Mouse (Mus musculus) hindbrain, postnatal 0 days (tissue): Measurements from ENCODE around the gene Hnrnpul1. TPM values are rescaled to one million over a fixed set of nuclear protein-coding genes. Genes with fewer than 3 reads are reported as not detected.

ENCODE experiments used
- ATAC-seq: fragments of 200-750 bp; cut with Nextera tagmentation; 2 replicates; pipeline ENCODE4 v1.8.0; 2017; ENCODE audit warnings: mild to moderate bottlenecking, moderate TSS enrichment, moderate library complexity
- DNase-seq: peaks from one replicate; pipeline ENCODE4 v3.0.0-alpha.2; 2015; ENCODE audit warnings: low spot score
- H3K27ac ChIP-seq: fragments of 300-500 bp; sonication (generic); 2 replicates; pipeline ENCODE4 v1.5.1; 2014; ENCODE audit warnings: mild to moderate bottlenecking
- H3K27me3 ChIP-seq: fragments of 300-500 bp; sonication (generic); 2 replicates; pipeline ENCODE4 v1.6.1; 2014; ENCODE audit warnings: low read length, mixed read lengths; ENCODE audit not compliant: insufficient read depth
- H3K36me3 ChIP-seq: fragments of 300-500 bp; sonication (generic); 2 replicates; pipeline ENCODE4 v1.6.1; 2014; ENCODE audit warnings: low read length, mixed read lengths; ENCODE audit not compliant: insufficient read depth
- H3K4me1 ChIP-seq: fragments of 300-500 bp; sonication (generic); 2 replicates; pipeline ENCODE4 v1.6.1; 2014; ENCODE audit warnings: antibody characterized with exemption, low read length, mixed read lengths; ENCODE audit not compliant: insufficient read depth
- H3K4me2 ChIP-seq: fragments of 300-500 bp; sonication (generic); 2 replicates; pipeline ENCODE4 v1.6.1; 2014; ENCODE audit warnings: low read depth, mild to moderate bottlenecking, low read length, moderate library complexity, mixed read lengths
- H3K4me3 ChIP-seq: fragments of 300-500 bp; sonication (generic); 2 replicates; pipeline ENCODE4 v1.5.1; 2014; ENCODE audit warnings: low read length
- H3K9ac ChIP-seq: fragments of 300-500 bp; sonication (generic); replicated peaks from 2 replicates; pipeline ENCODE4 v1.6.1; 2014; ENCODE audit warnings: mild to moderate bottlenecking, low read length, moderate library complexity, mixed read lengths
- H3K9me3 ChIP-seq: fragments of 300-500 bp; sonication (generic); 2 replicates; pipeline ENCODE4 v1.6.1; 2016; ENCODE audit warnings: low read length, mixed read lengths
- CTCF ChIP-seq: IDR thresholded peaks from 2 replicates; pipeline ENCODE4 v1.5.1; 2016; ENCODE audit warnings: antibody characterized with exemption, control low read depth, low read depth
- WGBS: fragments of 180-500 bp; shearing (Covaris S2); extraction: QIAGEN DNeasy Blood & Tissue Kit; methylation state at CpG from one replicate; pipeline ENCODE4 v1.1.7; 2014; 5-methylcytosine and 5-hydroxymethylcytosine counted together
- polyA plus RNA-seq: library from polyadenylated mRNA; unstranded; fragments of >200 nt; fragmentation: Nextera tagmentation; extraction: Ambion mirVana; gene quantifications from 2 replicates; pipeline ENCODE4 v1.2.1, GENCODE M21; 2015
- total RNA-seq: library from RNA; depleted of rRNA; stranded (reverse); fragments of >200 nt; gene quantifications from 2 replicates; pipeline ENCODE4 v1.2.3, GENCODE M21; 2014

Hnrnpul1 gene
- total and polyA plus RNA-seq, 2 experiments from 2014 or later: 44.6 to 116 TPM

- WGBS: 44% methylated on average over 11 of the region's 11 CpGs
- peak overlapping the region; percentile 46; the same call in 1 of the 2 replicates for H3K9ac ChIP-seq
- ATAC-seq (peak; percentile 62; the same call in 1 of the 2 replicates), DNase-seq (no peak)
- H3K27me3 ChIP-seq: no peaks in the 10 kb centered on the region
- H3K4me2 ChIP-seq: peak overlapping the region; percentile 68
- no peaks in the 10 kb centered on the region for H3K9me3 ChIP-seq
- no peak for TF ChIP-seq CTCF
- no peaks in the 10 kb centered on the region for H3K36me3 ChIP-seq
- peak overlapping the region; percentile 26 for H3K4me3 ChIP-seq
- H3K4me1 ChIP-seq: peaks cover 7% of the 10 kb centered on the region; the same call in 1 of the 2 replicates
- peak overlapping the region; percentile 60; the same call in 1 of the 2 replicates for H3K27ac ChIP-seq
Measured at GRCm38 (mm10) chr7:25781937-25782610, 27.5 kb upstream of the Hnrnpul1 start.

GRCm38 (mm10) chr7:25781321-25781936, 26.9 kb upstream of the Hnrnpul1 start:
- Histone ChIP-seq H3K4me2 (peak overlapping the region; percentile 68), H3K4me1 (peaks cover 7% of the 10 kb centered on the region; the same call in 1 of the 2 replicates), H3K36me3 (no peaks in the 10 kb centered on the region), H3K27me3 (no peaks in the 10 kb centered on the region), H3K4me3 (peak overlapping the region; percentile 26), H3K27ac (peak overlapping the region; percentile 60), H3K9me3 (no peaks in the 10 kb centered on the region), H3K9ac (peak overlapping the region; percentile 46)
- DNase-seq: peak; percentile 45
- peak; percentile 63 for ATAC-seq
- no peak for TF ChIP-seq CTCF
- 6% methylated on average over 33 of the region's 33 CpGs for WGBS

- ATAC-seq (no peak), DNase-seq (no peak)
- Histone ChIP-seq H3K9me3 (no peaks in the 10 kb centered on the region), H3K9ac (no peak overlapping the region), H3K4me2 (no peak overlapping the region), H3K36me3 (no peaks in the 10 kb centered on the region), H3K27ac (peak overlapping the region; percentile 60), H3K4me3 (no peak overlapping the region), H3K4me1 (peaks cover 7% of the 10 kb centered on the region; the same call in 1 of the 2 replicates), H3K27me3 (no peaks in the 10 kb centered on the region)
- WGBS: 32% methylated on average over 4 of the region's 4 CpGs
- TF ChIP-seq CTCF: no peak
Measured at GRCm38 (mm10) chr7:25780753-25781152, 26.2 kb upstream of the Hnrnpul1 start.

GRCm38 (mm10) chr7:25780021-25780420, 25.5 kb upstream of the Hnrnpul1 start:
- H3K9ac ChIP-seq: no peak overlapping the region
- H3K4me1 ChIP-seq: peaks cover 7% of the 10 kb centered on the region; the same call in 1 of the 2 replicates
- H3K27ac ChIP-seq: no peak overlapping the region
- ATAC-seq: no peak
- TF ChIP-seq CTCF: no peak
- H3K27me3 ChIP-seq: no peaks in the 10 kb centered on the region
- H3K9me3 ChIP-seq: no peaks in the 10 kb centered on the region
- WGBS: 88% methylated on average over 5 of the region's 5 CpGs
- no peaks in the 10 kb centered on the region for H3K36me3 ChIP-seq
- no peak for DNase-seq
- no peak overlapping the region for H3K4me2 ChIP-seq
- H3K4me3 ChIP-seq: no peak overlapping the region

- H3K27ac ChIP-seq: no peak overlapping the region
- no peak overlapping the region for H3K4me3 ChIP-seq
- no peaks in the 10 kb centered on the region for H3K27me3 ChIP-seq
- no peak overlapping the region for H3K9ac ChIP-seq
- no peak for ATAC-seq
- no peak for TF ChIP-seq CTCF
- H3K4me1 ChIP-seq: no peaks in the 10 kb centered on the region
- WGBS: 93% methylated on average over 5 of the region's 5 CpGs
- H3K36me3 ChIP-seq: no peaks in the 10 kb centered on the region
- H3K9me3 ChIP-seq: no peaks in the 10 kb centered on the region
- no peak overlapping the region for H3K4me2 ChIP-seq
- DNase-seq: no peak
Measured at GRCm38 (mm10) chr7:25768229-25768628, 13.7 kb upstream of the Hnrnpul1 start.

- WGBS: 90% methylated on average over 6 of the region's 6 CpGs
Measured at GRCm38 (mm10) chr7:25766108-25766507, 11.6 kb upstream of the Hnrnpul1 start.

GRCm38 (mm10) chr7:25764221-25764620, 9.7 kb upstream of the Hnrnpul1 start:
- no peak for TF ChIP-seq CTCF
- no peak for ATAC-seq
- no peak overlapping the region for H3K9ac ChIP-seq
- H3K27me3 ChIP-seq: no peaks in the 10 kb centered on the region
- H3K9me3 ChIP-seq: no peaks in the 10 kb centered on the region
- no peak for DNase-seq
- no peak overlapping the region for H3K4me3 ChIP-seq
- WGBS: 66% methylated on average over 5 of the region's 5 CpGs
- H3K4me2 ChIP-seq: no peak overlapping the region
- H3K27ac ChIP-seq: no peak overlapping the region
- H3K36me3 ChIP-seq: no peaks in the 10 kb centered on the region
- H3K4me1 ChIP-seq: no peaks in the 10 kb centered on the region

More at GRCm38 (mm10) chr7:25766108-25766507, 11.6 kb upstream of the Hnrnpul1 start:
- Histone ChIP-seq H3K27me3 (no peaks in the 10 kb centered on the region), H3K36me3 (no peaks in the 10 kb centered on the region), H3K9ac (no peak overlapping the region), H3K4me2 (no peak overlapping the region), H3K9me3 (no peaks in the 10 kb centered on the region), H3K27ac (no peak overlapping the region), H3K4me3 (no peak overlapping the region), H3K4me1 (no peaks in the 10 kb centered on the region)
- DNase-seq (no peak), ATAC-seq (no peak)
- no peak for TF ChIP-seq CTCF
